Mouse (Mus musculus) forebrain, embryonic 13.5 days (tissue): ENCODE results near the gene Prmt2. TPM values are rescaled to one million over a fixed set of nuclear protein-coding genes. Genes with fewer than 3 reads are reported as not detected.

Experiments
- ATAC-seq: fragments of 200-750 bp; cut with Nextera tagmentation; 2 replicates; pipeline ENCODE4 v1.8.0; 2017
- H3K27ac ChIP-seq: fragments of 300-500 bp; sonication (generic); 2 replicates; pipeline ENCODE4 v1.5.1; 2015; ENCODE audit warnings: inconsistent platforms, mild to moderate bottlenecking, moderate library complexity
- H3K27me3 ChIP-seq: fragments of 300-500 bp; sonication (generic); 2 replicates; pipeline ENCODE4 v1.6.1; 2015; ENCODE audit warnings: mild to moderate bottlenecking, inconsistent platforms
- H3K36me3 ChIP-seq: fragments of 300-500 bp; sonication (generic); 2 replicates; pipeline ENCODE4 v1.6.1; 2015; ENCODE audit warnings: mild to moderate bottlenecking, inconsistent platforms; ENCODE audit not compliant: poor library complexity, severe bottlenecking
- H3K4me1 ChIP-seq: fragments of 300-500 bp; sonication (generic); 2 replicates; pipeline ENCODE4 v1.6.1; 2015; ENCODE audit warnings: inconsistent platforms
- H3K4me2 ChIP-seq: fragments of 300-500 bp; sonication (generic); 2 replicates; pipeline ENCODE4 v1.6.1; 2015; ENCODE audit warnings: inconsistent platforms, mild to moderate bottlenecking, moderate library complexity
- H3K4me3 ChIP-seq: fragments of 300-500 bp; sonication (generic); 2 replicates; pipeline ENCODE4 v1.5.1; 2015; ENCODE audit warnings: mild to moderate bottlenecking, inconsistent platforms
- H3K9ac ChIP-seq: fragments of 300-500 bp; sonication (generic); 2 replicates; pipeline ENCODE4 v1.6.1; 2015; ENCODE audit warnings: mild to moderate bottlenecking, inconsistent platforms
- H3K9me3 ChIP-seq: fragments of 300-500 bp; sonication (generic); replicated peaks from 2 replicates; pipeline ENCODE4 v1.6.1; 2016; ENCODE audit warnings: inconsistent platforms
- WGBS: fragments of 180-500 bp; shearing (Covaris S2); methylation state at CpG from one replicate; pipeline ENCODE4 v1.1.7; 2015; 5-methylcytosine and 5-hydroxymethylcytosine counted together
- polyA plus RNA-seq: library from polyadenylated mRNA; unstranded; fragments of >200 nt; fragmentation: Nextera tagmentation; extraction: Ambion mirVana; gene quantifications from 2 replicates; pipeline ENCODE4 v1.2.1, GENCODE M21; 2015

Prmt2 gene
- polyA plus RNA-seq, 1 experiment from 2014 or later: 173 TPM

DNA sequence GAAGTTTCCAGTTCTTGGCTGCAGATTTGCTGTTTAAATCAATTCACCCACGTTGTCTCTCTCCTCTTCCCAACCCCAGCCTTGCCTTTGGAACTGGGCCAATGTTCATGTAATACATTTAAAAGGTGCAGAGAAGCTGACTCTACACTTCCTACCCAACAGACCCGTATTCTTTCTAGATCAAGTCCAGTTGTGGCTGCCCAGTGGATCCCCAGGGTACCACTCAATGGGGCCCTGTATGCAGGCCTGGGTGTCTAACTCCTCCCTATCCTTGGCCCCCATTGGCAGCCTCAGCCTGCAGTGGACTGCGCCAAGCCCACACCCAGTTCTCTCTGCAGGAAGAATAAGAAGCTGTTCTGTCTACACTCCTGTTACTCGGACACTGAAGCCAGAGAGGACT, 15.9 kb upstream of the Prmt2 start, which contains the start of gene S100b:
TSS of gene S100b (plus strand) at position 318 of the 400 bp plus-strand sequence.
- ATAC-seq: no peak
- H3K27me3 ChIP-seq: no peaks in the 10 kb centered on the region
- H3K4me1 ChIP-seq: peaks cover 4% of the 10 kb centered on the region; the same call in 1 of the 2 replicates
- no peak within 1 kb of the TSS for H3K4me3 ChIP-seq
- no peaks in the 10 kb centered on the region for H3K36me3 ChIP-seq
- no peaks in the 10 kb centered on the region for H3K9me3 ChIP-seq
- 56% methylated on average over 4 of the region's 4 CpGs for WGBS
- H3K27ac ChIP-seq: no peak within 1 kb of the TSS
- no peak within 1 kb of the TSS for H3K4me2 ChIP-seq
- no peak within 1 kb of the TSS for H3K9ac ChIP-seq

- 96% methylated on average over 1 of the region's 1 CpGs for WGBS
- no peaks in the 10 kb centered on the region for H3K27me3 ChIP-seq
- no peak for ATAC-seq
- no peak overlapping the region for H3K4me3 ChIP-seq
- H3K4me2 ChIP-seq: no peak overlapping the region
- H3K9ac ChIP-seq: no peak overlapping the region
- H3K27ac ChIP-seq: no peak overlapping the region
- no peaks in the 10 kb centered on the region for H3K36me3 ChIP-seq
- no peaks in the 10 kb centered on the region for H3K9me3 ChIP-seq
- peaks cover 4% of the 10 kb centered on the region; the same call in 1 of the 2 replicates for H3K4me1 ChIP-seq
These were observed 15.4 kb upstream of the Prmt2 start for GRCm38 (mm10) chr10:76253079-76253478.

DNA sequence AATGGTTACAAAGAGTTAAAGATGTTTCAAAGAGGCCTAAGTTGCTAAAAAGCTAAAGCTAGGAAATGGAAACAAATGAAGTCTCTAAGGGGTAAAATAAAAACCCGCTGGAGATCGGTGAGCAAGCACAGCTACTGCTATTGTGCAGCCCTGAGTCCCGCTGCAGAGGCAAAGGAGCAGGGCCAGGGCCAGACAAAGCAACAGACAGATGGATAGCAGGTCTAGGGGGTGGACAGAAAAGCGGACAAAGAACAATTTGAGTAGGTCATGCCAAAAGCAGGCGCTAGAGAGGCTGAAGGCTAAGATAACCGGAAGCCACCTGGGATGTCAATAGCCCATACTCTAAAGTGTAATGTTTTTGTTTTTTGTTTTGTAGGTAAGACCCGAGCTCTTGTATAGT, 13.2 kb upstream of the Prmt2 start:
- WGBS: 58% methylated on average over 7 of the region's 7 CpGs
- no peaks in the 10 kb centered on the region for H3K27me3 ChIP-seq
- peaks cover 8% of the 10 kb centered on the region; the same call in 1 of the 2 replicates for H3K4me1 ChIP-seq
- no peak for ATAC-seq
- no peak overlapping the region for H3K9ac ChIP-seq
- no peak overlapping the region for H3K4me3 ChIP-seq
- H3K4me2 ChIP-seq: no peak overlapping the region
- H3K27ac ChIP-seq: no peak overlapping the region
- H3K36me3 ChIP-seq: no peaks in the 10 kb centered on the region
- H3K9me3 ChIP-seq: no peaks in the 10 kb centered on the region

DNA sequence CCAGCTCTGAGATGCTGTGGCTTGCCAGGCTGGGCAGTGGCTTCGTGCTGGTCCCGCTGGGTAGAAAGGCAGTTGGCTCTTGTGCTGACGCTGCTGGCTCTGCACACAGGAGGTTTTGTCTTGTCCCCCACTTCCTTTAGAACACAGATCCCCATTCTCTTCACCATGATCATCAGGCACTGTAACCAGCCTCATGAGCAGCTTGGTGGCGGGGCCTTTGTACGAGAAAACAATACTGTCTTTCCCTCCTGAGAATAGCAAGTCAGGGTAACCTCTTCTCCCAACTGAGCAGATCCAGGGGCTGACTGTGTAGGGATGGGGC, 10.9 kb upstream of the Prmt2 start:
- H3K4me3 ChIP-seq: no peak overlapping the region
- peaks cover 8% of the 10 kb centered on the region; the same call in 1 of the 2 replicates for H3K4me1 ChIP-seq
- ATAC-seq: no peak
- H3K9me3 ChIP-seq: no peaks in the 10 kb centered on the region; the same call in 1 of the 2 replicates
- H3K27me3 ChIP-seq: no peaks in the 10 kb centered on the region
- no peak overlapping the region for H3K4me2 ChIP-seq
- H3K27ac ChIP-seq: no peak overlapping the region
- H3K36me3 ChIP-seq: no peaks in the 10 kb centered on the region
- no peak overlapping the region for H3K9ac ChIP-seq
- WGBS: 62% methylated on average over 5 of the region's 5 CpGs

GRCm38 (mm10) chr10:76247960-76248646, 10.4 kb upstream of the Prmt2 start:
- no peak overlapping the region for H3K27ac ChIP-seq
- H3K36me3 ChIP-seq: no peaks in the 10 kb centered on the region
- H3K9ac ChIP-seq: no peak overlapping the region
- H3K9me3 ChIP-seq: no peaks in the 10 kb centered on the region; the same call in 1 of the 2 replicates
- ATAC-seq: no peak
- no peaks in the 10 kb centered on the region for H3K27me3 ChIP-seq
- no peak overlapping the region for H3K4me3 ChIP-seq
- no peak overlapping the region for H3K4me2 ChIP-seq
- peaks cover 4% of the 10 kb centered on the region; the same call in 1 of the 2 replicates for H3K4me1 ChIP-seq
- WGBS: 34% methylated on average over 21 of the region's 21 CpGs

DNA sequence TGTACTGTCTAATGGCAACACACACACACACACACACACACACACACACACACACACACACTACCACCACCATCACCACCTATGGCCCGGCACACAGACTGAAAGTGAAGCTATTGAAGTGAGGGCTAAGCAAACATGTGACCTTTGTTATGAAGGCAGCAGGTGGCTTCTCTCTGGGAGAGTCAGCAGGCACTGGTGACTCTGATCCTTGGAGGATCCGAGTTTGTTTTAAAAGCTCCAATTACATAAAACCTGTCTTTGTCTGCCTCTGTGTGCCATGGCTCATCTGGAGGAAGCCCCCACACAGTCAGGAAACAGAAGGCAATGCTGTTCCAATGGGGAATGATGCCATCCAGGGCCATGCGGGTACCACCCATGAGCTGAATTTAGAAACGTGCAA, 8.9 kb upstream of the Prmt2 start:
- Histone ChIP-seq H3K27ac (no peak overlapping the region), H3K9ac (no peak overlapping the region), H3K4me3 (no peak overlapping the region), H3K27me3 (no peaks in the 10 kb centered on the region), H3K4me2 (no peak overlapping the region), H3K36me3 (no peaks in the 10 kb centered on the region), H3K9me3 (no peaks in the 10 kb centered on the region; the same call in 1 of the 2 replicates), H3K4me1 (peaks cover 4% of the 10 kb centered on the region; the same call in 1 of the 2 replicates)
- ATAC-seq: no peak
- WGBS: 62% methylated on average over 4 of the region's 4 CpGs

DNA sequence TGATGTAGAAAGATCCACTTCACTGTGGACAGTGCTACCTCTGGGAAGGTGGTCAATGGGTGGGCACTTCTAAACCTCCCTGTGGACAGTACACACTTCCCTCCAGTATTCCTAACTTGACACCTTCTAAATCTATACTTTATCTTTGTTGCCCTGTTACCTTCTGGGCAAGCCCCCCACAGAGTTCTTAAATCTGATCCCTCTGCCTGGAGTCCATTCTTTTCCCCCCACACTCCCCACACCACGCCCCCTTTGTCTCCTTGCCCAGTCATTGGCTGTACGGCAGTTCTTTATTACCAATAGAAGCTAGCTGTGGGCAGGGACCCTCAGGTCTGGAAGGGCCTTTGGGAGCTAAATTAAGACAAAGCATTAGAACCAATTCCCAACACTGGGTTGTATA, 7.4 kb upstream of the Prmt2 start:
- no peaks in the 10 kb centered on the region for H3K27me3 ChIP-seq
- H3K4me2 ChIP-seq: no peak overlapping the region
- 72% methylated on average over 2 of the region's 2 CpGs for WGBS
- no peaks in the 10 kb centered on the region for H3K36me3 ChIP-seq
- H3K9ac ChIP-seq: no peak overlapping the region
- no peaks in the 10 kb centered on the region; the same call in 1 of the 2 replicates for H3K9me3 ChIP-seq
- no peak overlapping the region for H3K4me3 ChIP-seq
- peaks cover 4% of the 10 kb centered on the region; the same call in 1 of the 2 replicates for H3K4me1 ChIP-seq
- H3K27ac ChIP-seq: no peak overlapping the region
- no peak for ATAC-seq

DNA sequence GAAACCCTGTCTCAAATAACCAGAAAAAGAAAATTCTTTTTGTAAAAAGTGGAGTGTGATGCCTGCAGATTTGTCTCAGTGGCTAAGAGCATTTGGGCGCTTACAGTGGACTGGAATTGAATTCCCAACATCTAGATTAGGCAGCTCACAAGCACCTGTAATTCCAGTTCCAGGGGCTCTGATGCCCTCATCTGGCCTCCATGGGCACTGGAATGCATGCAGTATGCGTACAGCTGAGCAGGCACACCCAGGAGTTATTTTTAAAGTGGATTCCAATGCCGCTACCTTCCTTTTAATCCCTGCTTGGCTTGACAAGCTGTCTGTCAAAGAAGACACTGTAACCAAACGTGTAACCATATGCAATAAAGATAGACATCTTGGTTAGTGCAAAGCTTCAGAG, 1.7 kb upstream of the Prmt2 start:
- Histone ChIP-seq H3K36me3 (peaks cover 8% of the 10 kb centered on the region), H3K4me1 (peaks cover 21% of the 10 kb centered on the region), H3K9ac (no peak overlapping the region), H3K27ac (no peak overlapping the region), H3K4me2 (no peak overlapping the region), H3K27me3 (no peaks in the 10 kb centered on the region; the same call in 1 of the 2 replicates), H3K4me3 (no peak overlapping the region), H3K9me3 (no peaks in the 10 kb centered on the region; the same call in 1 of the 2 replicates)
- ATAC-seq: no peak
- 75% methylated on average over 4 of the region's 4 CpGs for WGBS

GRCm38 (mm10) chr10:76229627-76230026, 8.0 kb downstream of the Prmt2 start:
- ATAC-seq: no peak
- no peaks in the 10 kb centered on the region for H3K9me3 ChIP-seq
- no peak overlapping the region for H3K4me2 ChIP-seq
- whole genome bisulfite sequencing: 72% methylated on average over 1 of the region's 1 CpGs
- H3K4me3 ChIP-seq: no peak overlapping the region
- no peaks in the 10 kb centered on the region for H3K27me3 ChIP-seq
- peaks cover 17% of the 10 kb centered on the region for H3K36me3 ChIP-seq
- no peak overlapping the region for H3K27ac ChIP-seq
- no peak overlapping the region for H3K9ac ChIP-seq
- 0 out of 2 replicates have a peak, but pooled peaks cover 6% of the 10 kb centered on the region for H3K4me1 ChIP-seq

DNA sequence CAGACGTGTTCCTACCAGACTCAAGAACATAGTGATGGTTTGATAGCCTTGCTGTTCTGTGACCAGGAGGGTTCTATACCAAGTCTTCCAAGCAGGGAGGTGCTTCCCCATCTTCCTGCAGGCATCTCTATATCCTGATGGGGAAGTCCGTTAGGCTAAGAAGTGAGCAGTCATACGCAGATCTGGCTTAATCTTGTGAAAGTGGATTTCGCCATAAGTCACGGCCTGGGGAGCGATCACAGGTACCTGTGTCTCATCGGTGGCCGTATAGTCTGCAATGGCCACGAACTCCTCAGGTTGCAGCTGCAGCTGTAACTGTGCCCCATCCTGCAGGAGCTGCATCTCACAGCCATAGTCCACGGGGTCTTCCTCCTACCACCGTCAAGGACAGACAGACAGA, 11.7 kb downstream of the Prmt2 start:
- Histone ChIP-seq H3K36me3 (peaks cover 54% of the 10 kb centered on the region), H3K27me3 (no peaks in the 10 kb centered on the region), H3K9me3 (no peaks in the 10 kb centered on the region), H3K4me2 (no peak overlapping the region), H3K4me1 (no peaks in the 10 kb centered on the region), H3K27ac (no peak overlapping the region), H3K4me3 (no peak overlapping the region), H3K9ac (no peak overlapping the region)
- no peak for ATAC-seq
- 93% methylated on average over 11 of the region's 11 CpGs for WGBS

DNA sequence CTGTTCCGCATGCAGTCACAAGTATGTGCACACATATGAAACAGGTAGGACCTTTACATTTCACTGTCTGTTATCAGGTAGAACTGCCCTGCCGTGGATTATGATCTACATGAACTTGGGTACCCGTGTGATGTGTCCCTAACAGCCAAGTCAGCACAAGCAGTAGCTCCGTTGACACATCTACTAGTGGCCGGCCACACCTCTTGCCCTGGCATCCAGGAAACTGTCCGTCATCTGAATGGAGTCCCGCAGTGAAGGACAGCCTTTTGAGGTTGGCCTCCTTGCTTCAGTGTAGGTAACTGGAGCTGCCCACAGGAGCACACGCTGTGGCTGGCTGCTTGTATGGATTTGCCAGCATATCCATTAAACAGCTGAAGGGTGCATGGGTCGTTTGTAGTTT, 19.4 kb downstream of the Prmt2 start:
- peaks cover 15% of the 10 kb centered on the region for H3K9me3 ChIP-seq
- no peaks in the 10 kb centered on the region for H3K4me1 ChIP-seq
- H3K36me3 ChIP-seq: peaks cover 98% of the 10 kb centered on the region
- ATAC-seq: no peak
- H3K4me3 ChIP-seq: no peak overlapping the region
- 89% methylated on average over 9 of the region's 9 CpGs for WGBS
- H3K4me2 ChIP-seq: no peak overlapping the region
- H3K27ac ChIP-seq: no peak overlapping the region
- H3K27me3 ChIP-seq: no peaks in the 10 kb centered on the region
- no peak overlapping the region for H3K9ac ChIP-seq

DNA sequence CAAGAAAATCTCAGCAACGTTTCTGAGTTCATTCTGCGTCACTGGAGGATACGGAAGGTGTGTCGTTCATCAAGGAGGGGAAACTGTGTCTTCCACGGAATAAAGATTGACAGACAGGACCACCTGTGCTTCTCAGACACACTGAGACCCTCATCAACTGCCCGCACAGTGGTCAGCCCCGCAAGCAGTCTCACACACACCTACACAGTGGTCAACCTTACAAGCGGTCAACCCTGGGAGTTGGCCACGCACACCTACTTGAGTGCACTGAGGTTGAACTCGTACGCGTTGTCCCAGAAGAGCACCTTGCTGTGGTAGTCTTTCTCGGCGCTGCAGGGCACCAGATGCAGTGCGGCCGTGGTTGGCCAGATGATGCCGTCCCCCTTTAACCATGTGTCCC, 20.6 kb downstream of the Prmt2 start:
- Histone ChIP-seq H3K27me3 (no peaks in the 10 kb centered on the region), H3K4me3 (no peak overlapping the region), H3K27ac (no peak overlapping the region), H3K4me2 (no peak overlapping the region), H3K9ac (no peak overlapping the region), H3K36me3 (peaks cover 98% of the 10 kb centered on the region), H3K4me1 (no peaks in the 10 kb centered on the region), H3K9me3 (peaks cover 15% of the 10 kb centered on the region)
- 98% methylated on average over 17 of the region's 17 CpGs for WGBS
- no peak for ATAC-seq

DNA sequence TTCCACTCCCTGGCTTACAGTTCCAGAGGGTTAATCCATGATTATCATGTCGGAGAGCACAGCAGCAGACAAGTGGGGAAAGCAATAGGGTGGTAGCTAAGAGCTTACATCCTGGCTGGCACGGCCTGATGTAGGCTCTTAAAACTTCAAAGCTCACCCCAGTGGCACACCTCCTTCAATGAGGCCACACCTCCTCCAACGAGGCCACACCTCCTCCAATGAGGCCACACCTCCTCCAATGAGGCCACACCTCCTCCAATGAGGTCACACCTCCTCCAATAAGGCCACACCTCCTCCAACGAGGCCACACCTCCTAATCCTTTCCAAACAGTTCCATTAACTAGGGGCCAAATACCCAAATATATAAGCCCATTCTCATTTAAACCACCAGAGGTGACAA, 23.5 kb downstream of the Prmt2 start:
- Histone ChIP-seq H3K36me3 (peaks cover 96% of the 10 kb centered on the region), H3K4me2 (no peak overlapping the region), H3K27me3 (no peaks in the 10 kb centered on the region), H3K4me1 (no peaks in the 10 kb centered on the region), H3K9ac (no peak overlapping the region), H3K27ac (no peak overlapping the region), H3K4me3 (no peak overlapping the region), H3K9me3 (peaks cover 15% of the 10 kb centered on the region)
- 90% methylated on average over 4 of the region's 4 CpGs for WGBS
- no peak for ATAC-seq
